Comparison of ENCODE assay signal across 8 mouse cellular contexts in the genomic region with DNA sequence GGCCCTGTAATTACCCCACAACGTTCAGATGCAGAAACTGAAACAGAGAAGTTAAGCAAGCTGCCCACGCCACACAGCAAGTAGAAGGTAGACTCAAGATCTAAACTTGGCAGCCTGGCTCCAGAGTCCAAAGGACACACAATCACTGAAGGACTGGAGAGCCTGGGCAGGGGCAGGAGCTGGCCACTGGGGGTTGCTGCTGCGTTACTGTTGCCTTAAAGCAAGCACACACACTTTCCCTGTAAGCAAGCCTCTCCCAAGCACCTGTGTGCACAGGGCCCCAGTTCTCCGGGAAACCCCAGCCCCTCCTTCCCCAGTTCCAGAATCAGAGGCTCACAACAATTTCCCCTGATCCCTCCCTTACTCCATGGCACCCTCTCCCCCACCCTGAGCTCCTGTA. TPM values are rescaled to one million over a fixed set of nuclear protein-coding genes. Genes with fewer than 3 reads are reported as not detected.
DNase-seq lines count a peak whose midpoint lies in the region; ATAC-seq and TF ChIP-seq lines count a peak whose summit lies in the region.

No protein-coding gene starts in this region.

- TF ChIP-seq CTCF in lung, embryonic 14.5 days (IDR thresholded peaks at IDR 0.05; ENCODE audit: low read depth): peak; percentile 47; the same call in 1 of the 2 replicates
- TF ChIP-seq CTCF in lung, adult 2 months (IDR thresholded peaks at IDR 0.05; ENCODE audit: insufficient read depth, low read length): no peak
- peak; percentile 60 for TF ChIP-seq CTCF in liver, postnatal 0 days (IDR thresholded peaks at IDR 0.05; ENCODE audit: low read depth)

- DNase-seq in cerebellum, adult 11-12 months: peak; percentile 43
- DNase-seq in cerebellum, postnatal 4 days (ENCODE audit: low spot score in 2 of 2): no peak
- no peak for DNase-seq in lung, embryonic 14.5 days
- DNase-seq in lung, adult 2 months: no peak
- DNase-seq in embryonic facial prominence, embryonic 11.5 days (ENCODE audit: low spot score): no peak
- DNase-seq in liver, postnatal 0 days: peak; percentile 44
- no peak for DNase-seq in urinary bladder, adult 2 months (ENCODE audit: low spot score)
- DNase-seq in layer of hippocampus, adult 9-11 months: no peak

- WGBS in lung, embryonic 14.5 days: 34% methylated on average over 4 of the region's 4 CpGs
- 41% methylated on average over 4 of the region's 4 CpGs for whole genome bisulfite sequencing in lung, adult 2 months
- 53% methylated on average over 4 of the region's 4 CpGs for WGBS in embryonic facial prominence, embryonic 11.5 days
- 47% methylated on average over 4 of the region's 4 CpGs for WGBS in liver, postnatal 0 days (ENCODE audit: insufficient replicate concordance)

- H3K9ac ChIP-seq in lung, embryonic 14.5 days: no peak overlapping the region
- H3K9ac ChIP-seq in embryonic facial prominence, embryonic 11.5 days (replicated peaks; ENCODE audit: low read length): no peak overlapping the region
- H3K9ac ChIP-seq in liver, postnatal 0 days (replicated peaks): no peak overlapping the region

- no peak for ATAC-seq in lung, embryonic 14.5 days (ENCODE audit: insufficient read depth)
- peak; percentile 40; the same call in 1 of the 2 replicates for ATAC-seq in embryonic facial prominence, embryonic 11.5 days (replicated peaks; ENCODE audit: insufficient number of reproducible peaks, low FRiP score, low TSS enrichment, low read depth)
- peak; percentile 25; the same call in 1 of the 2 replicates for ATAC-seq in liver, postnatal 0 days

- H3K4me1 ChIP-seq in lung, embryonic 14.5 days (ENCODE audit: insufficient read depth): no peaks in the 10 kb centered on the region
- H3K4me1 ChIP-seq in lung, adult 2 months (ENCODE audit: control insufficient read depth, insufficient read depth, low read length): no peaks in the 10 kb centered on the region
- H3K4me1 ChIP-seq in embryonic facial prominence, embryonic 11.5 days (ENCODE audit: control insufficient read depth, insufficient read depth, low read length): peaks cover 3% of the 10 kb centered on the region; the same call in 1 of the 2 replicates
- peaks cover 14% of the 10 kb centered on the region for H3K4me1 ChIP-seq in liver, postnatal 0 days (ENCODE audit: insufficient read depth)

- no peaks in the 10 kb centered on the region for H3K27me3 ChIP-seq in lung, embryonic 14.5 days (ENCODE audit: insufficient read depth, low read length)
- no peaks in the 10 kb centered on the region for H3K27me3 ChIP-seq in embryonic facial prominence, embryonic 11.5 days (ENCODE audit: control insufficient read depth, insufficient read depth, low read length)
- no peaks in the 10 kb centered on the region for H3K27me3 ChIP-seq in liver, postnatal 0 days (ENCODE audit: insufficient read depth, low read length)

- no peaks in the 10 kb centered on the region for H3K36me3 ChIP-seq in lung, embryonic 14.5 days (ENCODE audit: insufficient read depth)
- no peaks in the 10 kb centered on the region for H3K36me3 ChIP-seq in embryonic facial prominence, embryonic 11.5 days (replicated peaks; ENCODE audit: control insufficient read depth, insufficient read depth, low read depth, low read length)
- no peaks in the 10 kb centered on the region for H3K36me3 ChIP-seq in liver, postnatal 0 days (replicated peaks; ENCODE audit: insufficient read depth, low read length)

- H3K4me2 ChIP-seq in lung, embryonic 14.5 days: no peak overlapping the region
- no peak overlapping the region for H3K4me2 ChIP-seq in embryonic facial prominence, embryonic 11.5 days (ENCODE audit: low read depth, low read length)
- no peak overlapping the region for H3K4me2 ChIP-seq in liver, postnatal 0 days (ENCODE audit: low read depth, low read length)

- no peak overlapping the region for H3K27ac ChIP-seq in lung, embryonic 14.5 days (ENCODE audit: low read depth)
- H3K27ac ChIP-seq in embryonic facial prominence, embryonic 11.5 days (replicated peaks; ENCODE audit: low read depth, low read length): no peak overlapping the region
- H3K27ac ChIP-seq in liver, postnatal 0 days (ENCODE audit: low read depth): no peak overlapping the region

- no peak overlapping the region for H3K4me3 ChIP-seq in lung, embryonic 14.5 days (ENCODE audit: low read depth, low read length)
- H3K4me3 ChIP-seq in lung, adult 2 months (replicated peaks; ENCODE audit: extremely low read depth, low read depth, low read length): no peak overlapping the region
- H3K4me3 ChIP-seq in embryonic facial prominence, embryonic 11.5 days (ENCODE audit: low read depth, low read length): no peak overlapping the region
- no peak overlapping the region for H3K4me3 ChIP-seq in liver, postnatal 0 days (ENCODE audit: low read depth, low read length)

- H3K9me3 ChIP-seq in lung, embryonic 14.5 days (ENCODE audit: low read depth, low read length): no peaks in the 10 kb centered on the region
- H3K9me3 ChIP-seq in embryonic facial prominence, embryonic 11.5 days (replicated peaks; ENCODE audit: control insufficient read depth, low read length): no peaks in the 10 kb centered on the region
- H3K9me3 ChIP-seq in liver, postnatal 0 days (ENCODE audit: low read length): no peaks in the 10 kb centered on the region

- TF ChIP-seq POLR2A in lung, adult 2 months (IDR thresholded peaks at IDR 0.05; ENCODE audit: borderline replicate concordance, extremely low read depth, low read depth, low read length): no peak

- TF ChIP-seq EP300 in liver, postnatal 0 days (IDR thresholded peaks at IDR 0.05; ENCODE audit: low read depth): no peak

RNA-seq across cellular contexts. Expression of a gene that starts 12.8 kb away (rescaled TPM):
- 13.6 and 13.9 TPM in 2 replicates for polyA plus RNA-seq in lung, embryonic 14.5 days (2014; fragmentation: Nextera tagmentation; extraction: Ambion mirVana)
- 14.7 TPM in 2 replicates for polyA plus RNA-seq in lung, adult 2 months (2012; rRNA removed)
- 17.6 and 21.0 TPM in 2 replicates for polyA plus RNA-seq in embryonic facial prominence, embryonic 11.5 days (2014; fragmentation: Nextera tagmentation; extraction: Ambion mirVana)
- polyA plus RNA-seq in liver, postnatal 0 days (2015; fragmentation: Nextera tagmentation; extraction: Ambion mirVana): 1.7 and 1.9 TPM in 2 replicates
- 11.7 and 15.8 TPM in 2 replicates for polyA plus RNA-seq in urinary bladder, adult 2 months (2012; rRNA removed)

RNA-seq across cellular contexts. Expression of a gene that starts 24.4 kb away (rescaled TPM):
- not detected in 2 replicates for polyA plus RNA-seq in lung, embryonic 14.5 days (2014; fragmentation: Nextera tagmentation; extraction: Ambion mirVana)
- polyA plus RNA-seq in lung, adult 2 months (2012; rRNA removed): not detected in 2 replicates
- polyA plus RNA-seq in embryonic facial prominence, embryonic 11.5 days (2014; fragmentation: Nextera tagmentation; extraction: Ambion mirVana): not detected in 2 replicates
- not detected in 2 replicates for polyA plus RNA-seq in liver, postnatal 0 days (2015; fragmentation: Nextera tagmentation; extraction: Ambion mirVana)
- not detected in 2 replicates for polyA plus RNA-seq in urinary bladder, adult 2 months (2012; rRNA removed)

Comparison
In these comparisons a context has a peak if more than half of its experiments do, and no peak if none do; other contexts are left out.
1. DNase-seq: peak in cerebellum, adult 11-12 months (single experiment) and liver, postnatal 0 days (single experiment); none in cerebellum, postnatal 4 days (0 of 2), lung, embryonic 14.5 days (single experiment), lung, adult 2 months (single experiment), embryonic facial prominence, embryonic 11.5 days (single experiment), urinary bladder, adult 2 months (single experiment) and layer of hippocampus, adult 9-11 months (single experiment).